Mouse (Mus musculus) spleen, adult 2 months (tissue): Measurements from ENCODE around the gene Atp6v1e1.

Experiments used
- CTCF ChIP-seq: fragments of 200-500 bp; IDR thresholded peaks from 2 replicates; pipeline ENCODE4 v1.5.1; 2011; ENCODE audit warnings: mild to moderate bottlenecking, inconsistent platforms; ENCODE audit not compliant: insufficient read depth, insufficient read length, insufficient replicate concordance; ENCODE audit errors: extremely low read depth
- POLR2A ChIP-seq: fragments of 200-500 bp; IDR thresholded peaks from 2 replicates; pipeline ENCODE4 v1.6.1; 2011; ENCODE audit warnings: low read depth, low read length, inconsistent platforms

DNA sequence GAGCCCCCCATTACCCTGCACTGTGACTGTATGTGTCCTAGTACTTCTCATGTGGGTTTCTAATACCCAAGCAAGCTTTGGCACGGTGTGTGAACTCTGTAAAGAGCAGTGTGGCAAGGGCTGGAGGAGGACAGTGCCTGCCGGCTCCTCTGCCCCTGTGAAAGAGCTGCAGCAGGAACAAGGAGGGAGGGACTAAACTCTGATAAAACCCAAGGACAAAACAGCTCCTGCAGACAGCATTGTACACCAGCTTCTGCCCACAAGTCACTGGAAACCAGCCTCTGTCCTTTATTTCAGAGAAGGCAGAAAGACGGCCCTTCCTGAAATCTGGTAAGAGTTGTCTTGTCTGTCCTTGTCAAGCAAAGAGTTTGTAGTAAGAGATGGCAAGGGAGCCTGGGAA lies 46.3 kb downstream of the Atp6v1e1 start:
- TF ChIP-seq POLR2A (no peak), CTCF (no peak)
